Mouse (Mus musculus) colon, adult 2 months (tissue): ENCODE data around the gene Dab2. TPM values are rescaled to one million over a fixed set of nuclear protein-coding genes. Genes with fewer than 3 reads are reported as not detected.

Source experiments
- polyA plus RNA-seq: library from polyadenylated mRNA; depleted of rRNA; stranded (reverse); fragments of >200 nt; gene quantifications from 2 replicates; pipeline ENCODE4 v1.2.3, GENCODE M21; 2012; rRNA removed

Dab2 gene
- 12.4 and 15.6 TPM in 2 replicates for polyA plus RNA-seq

DNA sequence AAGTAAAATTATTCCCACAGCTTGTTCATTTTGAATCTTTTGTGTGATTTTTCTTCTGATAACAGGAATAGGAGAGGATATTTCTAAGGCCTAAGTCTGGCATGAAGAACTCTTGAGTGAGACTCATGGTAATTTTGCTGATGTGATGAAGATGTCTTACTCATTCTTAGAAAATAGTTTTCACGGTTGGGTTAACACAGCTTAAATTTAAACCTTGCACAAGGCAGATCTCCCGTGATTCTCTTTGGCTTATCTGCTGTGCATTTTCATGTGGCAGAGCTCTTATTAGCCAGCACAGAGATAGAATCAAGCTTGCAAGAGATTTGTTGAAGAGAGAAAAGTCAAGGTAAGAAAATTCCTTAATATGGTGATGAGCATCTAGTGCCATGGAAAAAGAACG lies at the start of gene Dab2:
Gene Dab2, plus strand, starts transcription at position 235 of the 400 bp plus-strand sequence.

DNA sequence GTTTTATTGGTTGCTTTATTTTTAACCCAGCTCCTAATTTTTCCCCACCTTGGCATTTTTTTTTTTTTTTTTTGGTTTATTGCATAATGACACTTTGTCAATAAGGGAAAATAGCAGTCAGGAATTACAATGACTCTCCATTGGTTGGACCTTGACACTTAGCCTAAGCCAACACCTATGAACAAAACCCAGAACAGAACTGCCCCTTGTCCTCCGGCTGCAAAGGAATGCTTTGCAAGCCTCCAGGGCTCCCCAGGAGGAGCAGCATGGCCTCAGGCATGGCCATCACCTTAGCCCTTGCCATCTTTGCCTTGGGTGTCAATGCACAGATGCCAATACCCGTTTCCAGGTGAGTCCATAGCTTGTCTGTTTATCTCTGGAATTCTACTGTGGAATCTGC lies 145.5 kb downstream of the Dab2 start, which contains the start of gene C9:
Gene C9, plus strand, starts transcription at position 193 of the 400 bp plus-strand sequence.

Other genes with a start within 250 kb of the Dab2 start
- not detected in 2 replicates for gene C9, start 145.5 kb downstream of the Dab2 start, polyA plus RNA-seq
- gene Fyb, start 223.1 kb downstream of the Dab2 start, polyA plus RNA-seq, result 119 TPM in 2 replicates